Mouse (Mus musculus) forebrain, embryonic 11.5 days (tissue): Measurements from ENCODE around the gene Gm49405. TPM values are rescaled to one million over a fixed set of nuclear protein-coding genes. Genes with fewer than 3 reads are reported as not detected.

Experiments
- ATAC-seq: fragments of 200-750 bp; cut with Nextera tagmentation; replicated peaks from 2 replicates; pipeline ENCODE4 v1.8.0; 2017; ENCODE audit warnings: moderate TSS enrichment; ENCODE audit not compliant: low FRiP score
- DNase-seq: peaks from one replicate; pipeline ENCODE4 v3.0.0-alpha.2; 2017; ENCODE audit warnings: low spot score
- H3K27ac ChIP-seq: fragments of 300-500 bp; sonication (generic); 2 replicates; pipeline ENCODE4 v1.5.1; 2014; ENCODE audit warnings: low read depth, low read length
- H3K27me3 ChIP-seq: fragments of 300-500 bp; sonication (generic); 2 replicates; pipeline ENCODE4 v1.6.1; 2014; ENCODE audit warnings: mild to moderate bottlenecking, low read length, mixed read lengths; ENCODE audit not compliant: control insufficient read depth, insufficient read depth
- H3K36me3 ChIP-seq: fragments of 300-500 bp; sonication (generic); 2 replicates; pipeline ENCODE4 v1.6.1; 2014; ENCODE audit warnings: mild to moderate bottlenecking, low read length, moderate library complexity, mixed read lengths; ENCODE audit not compliant: control insufficient read depth, insufficient read depth
- H3K4me1 ChIP-seq: fragments of 300-500 bp; sonication (generic); replicated peaks from 2 replicates; pipeline ENCODE4 v1.6.1; 2014; ENCODE audit warnings: low read length, mixed read lengths; ENCODE audit not compliant: control insufficient read depth, insufficient read depth
- H3K4me2 ChIP-seq: fragments of 300-500 bp; sonication (generic); 2 replicates; pipeline ENCODE4 v1.6.1; 2014; ENCODE audit warnings: low read depth, mild to moderate bottlenecking, low read length, moderate library complexity, mixed read lengths; ENCODE audit not compliant: severe bottlenecking
- H3K4me3 ChIP-seq: fragments of 300-500 bp; sonication (generic); 2 replicates; pipeline ENCODE4 v1.5.1; 2014; ENCODE audit warnings: low read depth, low read length
- H3K9ac ChIP-seq: fragments of 300-500 bp; sonication (generic); 2 replicates; pipeline ENCODE4 v1.6.1; 2014; ENCODE audit warnings: low read length
- H3K9me3 ChIP-seq: fragments of 300-500 bp; sonication (generic); 2 replicates; pipeline ENCODE4 v1.6.1; 2016; ENCODE audit warnings: low read length, mixed read lengths; ENCODE audit not compliant: control insufficient read depth
- WGBS: fragments of 180-500 bp; shearing (Covaris S2); extraction: QIAGEN DNeasy Blood & Tissue Kit; methylation state at CpG from one replicate; pipeline ENCODE4 v1.1.7; 2014; 5-methylcytosine and 5-hydroxymethylcytosine counted together
- polyA plus RNA-seq: library from polyadenylated mRNA; unstranded; fragments of >200 nt; fragmentation: Nextera tagmentation; extraction: Ambion mirVana; gene quantifications from 2 replicates; pipeline ENCODE4 v1.2.1, GENCODE M21; 2014

The Gm49405 gene
- polyA plus RNA-seq, 1 experiment from 2014 or later = 3.0 TPM

DNA sequence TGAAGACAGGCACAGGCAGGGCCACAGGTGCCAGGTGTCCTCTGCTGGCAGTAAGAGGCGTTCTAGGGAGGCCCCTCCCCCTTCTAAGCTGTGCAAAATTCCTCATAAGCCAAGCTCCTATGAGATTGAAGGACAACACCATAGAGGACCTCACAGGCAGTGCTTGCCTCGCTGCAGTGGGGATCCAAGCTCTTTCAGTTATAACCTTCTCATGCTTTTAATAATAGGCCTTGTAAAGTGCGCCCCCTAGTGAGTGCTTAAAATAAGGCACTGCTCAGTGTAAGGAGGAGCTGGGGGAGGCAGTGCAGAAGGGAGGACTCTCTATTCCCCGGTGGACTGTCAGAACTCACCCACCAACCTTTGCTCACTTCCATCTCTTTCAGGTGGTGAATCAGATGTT lies 20.1 kb upstream of the Gm49405 start:
- DNase-seq (peak; percentile 82), ATAC-seq (peak; percentile 70)
- Histone ChIP-seq H3K36me3 (no peaks in the 10 kb centered on the region), H3K27me3 (no peaks in the 10 kb centered on the region), H3K4me2 (no peak overlapping the region), H3K27ac (no peak overlapping the region), H3K4me1 (peaks cover 5% of the 10 kb centered on the region; the same call in 1 of the 2 replicates), H3K4me3 (no peak overlapping the region), H3K9me3 (no peaks in the 10 kb centered on the region), H3K9ac (no peak overlapping the region)
- 24% methylated on average over 4 of the region's 4 CpGs for WGBS

DNA sequence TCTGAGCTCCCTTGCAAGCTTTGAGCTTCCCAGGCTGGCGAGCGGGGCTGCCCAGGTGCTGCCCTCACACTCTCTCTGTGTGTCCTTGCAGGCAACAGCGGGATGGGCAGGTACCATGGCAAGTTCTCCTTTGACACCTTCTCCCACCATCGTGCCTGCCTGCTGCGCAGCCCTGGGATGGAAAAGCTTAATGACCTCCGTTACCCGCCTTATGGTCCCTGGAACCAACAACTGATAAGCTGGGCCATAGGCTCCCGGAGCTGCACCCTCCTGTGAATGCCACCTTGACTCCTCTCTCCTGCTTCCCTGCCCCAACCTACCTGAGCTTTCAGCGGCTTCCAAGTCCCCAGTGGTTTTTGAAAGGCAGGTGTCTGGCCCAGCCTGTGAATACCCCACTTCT lies 19.5 kb upstream of the Gm49405 start:
- Histone ChIP-seq H3K4me2 (no peak overlapping the region), H3K27me3 (no peaks in the 10 kb centered on the region), H3K36me3 (no peaks in the 10 kb centered on the region), H3K4me1 (peaks cover 5% of the 10 kb centered on the region; the same call in 1 of the 2 replicates), H3K9me3 (no peaks in the 10 kb centered on the region), H3K9ac (no peak overlapping the region), H3K27ac (no peak overlapping the region), H3K4me3 (no peak overlapping the region)
- WGBS = 80% methylated on average over 9 of the region's 9 CpGs
- DNase-seq (no peak), ATAC-seq (no peak)

DNA sequence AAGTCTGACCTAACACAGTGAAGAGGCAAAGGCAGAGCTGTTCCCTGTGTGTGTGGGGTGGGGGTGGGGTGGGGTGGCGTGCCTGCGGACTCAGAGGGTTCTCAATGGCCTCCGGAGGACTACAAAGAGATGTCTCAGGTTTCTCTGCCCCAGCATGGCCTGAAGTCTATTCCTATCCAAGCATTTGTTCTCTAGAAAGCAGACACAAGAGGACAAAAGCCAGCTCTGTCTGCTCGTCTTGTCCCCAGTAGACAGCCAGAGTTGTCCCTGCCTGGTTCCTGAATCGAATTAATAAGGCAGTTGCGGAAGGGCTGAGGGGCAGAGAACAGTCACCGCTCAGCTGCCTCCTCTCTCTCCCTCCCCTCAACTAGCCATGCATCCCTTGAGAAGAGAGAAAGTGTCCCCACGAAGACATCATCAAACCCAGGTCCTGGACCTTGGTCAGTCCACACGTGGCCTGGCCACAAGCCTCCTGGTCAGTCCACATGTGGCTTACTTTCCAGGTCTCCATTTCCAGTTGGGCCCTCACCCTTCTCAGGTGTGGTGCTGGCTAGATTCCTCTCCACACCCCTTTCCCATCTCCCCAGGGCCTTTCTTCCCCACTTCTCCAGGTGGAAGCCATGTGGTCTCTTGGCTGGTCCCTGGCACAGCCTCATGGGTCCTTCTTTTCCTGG lies 16.8 kb upstream of the Gm49405 start:
- Histone ChIP-seq H3K9ac (peak overlapping the region; percentile 20; the same call in 1 of the 2 replicates), H3K4me1 (peaks cover 4% of the 10 kb centered on the region; the same call in 1 of the 2 replicates), H3K4me3 (no peak overlapping the region), H3K27ac (no peak overlapping the region), H3K4me2 (no peak overlapping the region), H3K27me3 (no peaks in the 10 kb centered on the region), H3K36me3 (no peaks in the 10 kb centered on the region), H3K9me3 (no peaks in the 10 kb centered on the region)
- no peak for ATAC-seq
- 28% methylated on average over 9 of the region's 9 CpGs for WGBS
- DNase-seq = no peak

DNA sequence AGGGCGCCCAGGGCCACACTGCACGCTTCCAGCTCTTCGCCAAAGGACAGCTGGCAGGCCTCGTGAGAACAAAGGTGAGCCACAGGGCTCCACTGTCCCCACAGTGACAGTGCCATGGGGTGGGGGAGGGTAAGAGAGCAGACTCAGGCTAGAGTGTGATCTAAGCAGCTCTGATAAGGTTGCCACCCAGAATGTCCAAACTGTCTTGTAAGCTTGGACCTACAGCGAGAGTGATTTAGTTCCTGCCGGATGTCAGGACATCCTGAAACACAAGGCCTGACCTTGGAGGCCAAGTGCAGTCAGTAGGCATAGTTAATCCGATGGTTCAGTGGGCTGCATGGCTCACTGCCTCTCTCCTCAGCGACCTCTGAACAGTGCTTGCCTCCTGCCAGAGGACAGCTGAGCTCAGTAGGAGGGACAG lies 15.2 kb upstream of the Gm49405 start:
- no peak for DNase-seq
- ATAC-seq = no peak
- Histone ChIP-seq H3K27me3 (no peaks in the 10 kb centered on the region), H3K4me3 (no peak overlapping the region), H3K9ac (peak overlapping the region; percentile 5; the same call in 1 of the 2 replicates), H3K4me2 (no peak overlapping the region), H3K27ac (no peak overlapping the region), H3K9me3 (no peaks in the 10 kb centered on the region), H3K36me3 (no peaks in the 10 kb centered on the region), H3K4me1 (peaks cover 4% of the 10 kb centered on the region; the same call in 1 of the 2 replicates)
- 27% methylated on average over 8 of the region's 8 CpGs for WGBS

DNA sequence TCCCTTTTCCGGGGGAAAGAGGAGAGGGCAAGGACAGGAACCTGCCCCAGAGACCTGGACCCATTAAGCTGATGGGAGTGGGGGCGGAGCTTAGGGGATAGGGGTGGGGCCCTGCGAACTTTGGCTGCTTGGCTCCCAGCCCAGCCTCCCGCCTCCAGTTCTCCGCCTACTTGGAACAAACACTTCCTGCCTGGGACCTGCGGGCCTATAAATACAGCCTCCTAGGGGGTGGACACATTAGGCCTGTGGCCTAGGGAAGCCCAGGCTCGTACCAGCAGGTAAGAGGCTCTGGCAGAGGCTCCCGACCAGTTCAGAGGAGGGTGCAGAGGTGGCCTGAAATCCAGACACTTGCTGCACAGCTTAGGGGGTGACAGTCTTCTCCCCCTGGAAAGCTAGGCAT lies 14.1 kb upstream of the Gm49405 start, which contains the start of gene Acy3:
TSS of gene Acy3 (plus strand) at position 237 of the 400 bp plus-strand sequence.
- no peaks in the 10 kb centered on the region for H3K36me3 ChIP-seq
- peak; percentile 67 for DNase-seq
- no peak within 1 kb of the TSS for H3K4me3 ChIP-seq
- H3K9ac ChIP-seq = no peak within 1 kb of the TSS
- WGBS = 26% methylated on average over 8 of the region's 8 CpGs
- no peak within 1 kb of the TSS for H3K27ac ChIP-seq
- no peaks in the 10 kb centered on the region for H3K27me3 ChIP-seq
- 0 out of 2 replicates have a peak within 1 kb of the TSS, but pooled peaks have one; percentile 2 for H3K4me2 ChIP-seq
- ATAC-seq = no peak
- no peaks in the 10 kb centered on the region for H3K9me3 ChIP-seq
- peaks cover 4% of the 10 kb centered on the region; the same call in 1 of the 2 replicates for H3K4me1 ChIP-seq

DNA sequence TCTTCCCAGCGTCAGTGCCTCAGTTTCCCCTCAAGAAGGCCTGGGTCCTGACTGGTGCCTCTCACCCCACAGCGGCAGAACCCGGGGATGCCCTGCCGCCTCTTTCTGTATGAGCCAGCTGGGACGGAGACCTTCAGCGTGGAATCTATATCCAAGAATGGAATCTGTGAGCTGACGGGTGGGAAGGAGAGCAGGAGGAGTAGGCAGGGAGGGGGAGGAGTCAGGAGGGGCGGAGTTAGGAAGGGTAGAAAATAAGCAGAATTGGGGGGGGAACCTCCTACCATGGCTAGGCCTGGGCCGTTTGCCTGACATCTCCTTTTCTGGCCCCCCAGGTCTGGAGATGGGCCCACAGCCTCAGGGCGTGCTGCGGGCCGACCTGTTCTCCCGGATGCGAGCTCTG lies 12.4 kb upstream of the Gm49405 start:
- 92% methylated on average over 14 of the region's 14 CpGs for WGBS
- DNase-seq (no peak), ATAC-seq (no peak)
- H3K27me3 ChIP-seq = no peaks in the 10 kb centered on the region
- no peak overlapping the region for H3K4me2 ChIP-seq
- no peaks in the 10 kb centered on the region for H3K36me3 ChIP-seq
- no peak overlapping the region for H3K9ac ChIP-seq
- peaks cover 4% of the 10 kb centered on the region; the same call in 1 of the 2 replicates for H3K4me1 ChIP-seq
- no peaks in the 10 kb centered on the region for H3K9me3 ChIP-seq
- no peak overlapping the region for H3K27ac ChIP-seq
- H3K4me3 ChIP-seq = no peak overlapping the region

DNA sequence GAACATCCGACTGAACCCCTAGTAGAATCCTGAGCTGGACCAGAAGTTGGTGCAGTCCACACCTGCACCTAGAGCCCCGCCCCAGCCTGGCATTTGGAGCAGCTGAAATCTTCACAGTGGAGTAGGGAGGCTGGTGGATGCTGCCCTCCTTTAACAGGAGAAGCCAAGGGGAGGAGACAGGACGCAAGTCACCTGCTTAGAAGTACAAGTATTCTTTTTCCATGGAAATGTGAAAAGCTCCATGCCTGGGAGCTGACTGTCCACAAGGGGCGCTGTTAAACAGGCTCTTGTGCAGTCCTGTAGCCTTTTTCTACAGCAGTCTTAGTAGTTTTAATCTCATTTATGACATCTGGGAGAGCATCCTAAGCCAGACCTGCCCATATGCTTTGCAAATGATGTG lies 11.7 kb upstream of the Gm49405 start:
- H3K27me3 ChIP-seq = no peaks in the 10 kb centered on the region
- no peaks in the 10 kb centered on the region for H3K36me3 ChIP-seq
- WGBS = 84% methylated on average over 4 of the region's 4 CpGs
- no peaks in the 10 kb centered on the region for H3K9me3 ChIP-seq
- no peak overlapping the region for H3K9ac ChIP-seq
- H3K4me2 ChIP-seq = no peak overlapping the region
- H3K4me1 ChIP-seq = peaks cover 4% of the 10 kb centered on the region; the same call in 1 of the 2 replicates
- DNase-seq (no peak), ATAC-seq (no peak)
- H3K27ac ChIP-seq = no peak overlapping the region
- H3K4me3 ChIP-seq = no peak overlapping the region

DNA sequence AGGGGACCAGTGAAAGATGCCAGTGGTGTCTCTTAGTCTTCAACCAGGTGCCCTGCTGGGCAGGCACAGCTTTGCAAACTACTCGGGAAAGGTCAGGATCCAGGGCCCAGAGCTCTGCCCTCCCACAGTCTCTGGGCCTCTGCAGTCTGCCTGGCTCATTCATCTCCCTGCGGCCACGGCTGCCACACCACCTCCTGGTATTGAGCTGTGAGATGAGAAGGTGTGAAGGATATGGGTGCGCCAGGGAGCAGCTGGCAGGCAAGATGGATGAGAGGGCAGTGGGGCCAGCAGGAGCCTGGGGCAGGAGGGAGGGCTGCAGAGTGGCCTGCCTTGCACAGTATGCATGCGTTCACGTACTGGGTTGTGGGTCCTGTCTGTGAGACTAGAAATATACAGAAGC lies 9.6 kb upstream of the Gm49405 start:
- H3K9ac ChIP-seq = no peak overlapping the region
- 78% methylated on average over 6 of the region's 6 CpGs for WGBS
- no peak overlapping the region for H3K27ac ChIP-seq

DNA sequence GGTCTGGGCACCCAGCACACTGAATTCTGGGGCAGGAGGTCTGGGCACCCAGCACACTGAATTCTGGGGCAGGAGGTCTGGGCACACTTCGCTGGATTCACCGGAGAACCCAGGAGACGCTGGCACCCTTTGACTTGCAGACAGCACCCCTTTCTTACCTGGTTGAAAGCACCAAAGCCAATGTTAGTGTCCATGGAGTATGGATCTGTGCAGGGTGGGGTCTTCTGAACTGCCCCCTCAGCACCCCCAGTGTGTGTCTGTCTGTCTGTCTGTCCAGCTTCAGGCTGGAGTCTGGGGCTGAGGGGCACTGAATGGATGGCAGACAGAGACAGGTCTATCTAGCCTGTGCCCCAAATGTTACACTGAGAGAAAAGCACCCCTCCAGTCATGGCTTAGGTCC lies 8.9 kb upstream of the Gm49405 start:
- no peak overlapping the region for H3K4me3 ChIP-seq
- ATAC-seq = no peak
- no peaks in the 10 kb centered on the region for H3K27me3 ChIP-seq
- no peak overlapping the region for H3K27ac ChIP-seq
- no peak overlapping the region for H3K9ac ChIP-seq
- H3K36me3 ChIP-seq = no peaks in the 10 kb centered on the region
- H3K4me2 ChIP-seq = no peak overlapping the region
- H3K9me3 ChIP-seq = no peaks in the 10 kb centered on the region
- no peaks in the 10 kb centered on the region for H3K4me1 ChIP-seq
- DNase-seq = no peak
- 92% methylated on average over 3 of the region's 3 CpGs for WGBS

More for the DNA sequence above, 9.6 kb upstream of the Gm49405 start:
- ATAC-seq = no peak
- H3K4me3 ChIP-seq = no peak overlapping the region
- H3K4me1 ChIP-seq = no peaks in the 10 kb centered on the region
- H3K9me3 ChIP-seq = no peaks in the 10 kb centered on the region
- DNase-seq = no peak
- H3K4me2 ChIP-seq = no peak overlapping the region
- no peaks in the 10 kb centered on the region for H3K36me3 ChIP-seq
- H3K27me3 ChIP-seq = no peaks in the 10 kb centered on the region
